Mouse (Mus musculus): ENCODE measurements around the gene Bet1l. TPM values are rescaled to one million over a fixed set of nuclear protein-coding genes. Genes with fewer than 3 reads are reported as not detected.
A peak's percentile ranks its signal among the peaks of the same experiment; 100 is the strongest.

Gene Bet1l
- polyA plus RNA-seq, 1 experiment from 2014 or later = 30.7 TPM

- Histone ChIP-seq H3K36me3 (replicated peaks; ENCODE audit: insufficient read depth, low read length) (no peaks in the 10 kb centered on the region), H3K9ac (replicated peaks) (no peak overlapping the region), H3K27ac (ENCODE audit: low read depth) (no peak overlapping the region), H3K4me3 (ENCODE audit: low read depth, low read length) (no peak overlapping the region), H3K27me3 (ENCODE audit: insufficient read depth, low read length) (peaks cover 5% of the 10 kb centered on the region; the same call in 1 of the 2 replicates), H3K9me3 (ENCODE audit: low read length) (no peaks in the 10 kb centered on the region), H3K4me1 (ENCODE audit: insufficient read depth) (no peaks in the 10 kb centered on the region), H3K4me2 (ENCODE audit: low read depth, low read length) (no peak overlapping the region)
- DNase-seq (no peak), ATAC-seq (no peak)
- TF ChIP-seq EP300 (IDR thresholded peaks at IDR 0.05; ENCODE audit: low read depth) (no peak), CTCF (IDR thresholded peaks at IDR 0.05; ENCODE audit: low read depth) (no peak)
- 69% methylated on average over 5 of the region's 5 CpGs for WGBS (ENCODE audit: insufficient replicate concordance)
Observed at GRCm38 (mm10) chr7:140839556-140839955, 17.8 kb downstream of the Bet1l start.

GRCm38 (mm10) chr7:140836243-140837115 lies 20.9 kb downstream of the Bet1l start:
- Histone ChIP-seq H3K9me3 (ENCODE audit: low read length) (no peaks in the 10 kb centered on the region), H3K4me1 (ENCODE audit: insufficient read depth) (no peaks in the 10 kb centered on the region), H3K4me2 (ENCODE audit: low read depth, low read length) (peak overlapping the region; percentile 50), H3K9ac (replicated peaks) (peak overlapping the region; percentile 36), H3K27me3 (ENCODE audit: insufficient read depth, low read length) (peaks cover 5% of the 10 kb centered on the region; the same call in 1 of the 2 replicates), H3K27ac (ENCODE audit: low read depth) (peak overlapping the region; percentile 87; the same call in 1 of the 2 replicates), H3K36me3 (replicated peaks; ENCODE audit: insufficient read depth, low read length) (no peaks in the 10 kb centered on the region), H3K4me3 (ENCODE audit: low read depth, low read length) (peak overlapping the region; percentile 34)
- 66% methylated on average over 9 of the region's 9 CpGs for WGBS (ENCODE audit: insufficient replicate concordance)
- no peak for ATAC-seq
- no peak for DNase-seq
- TF ChIP-seq CTCF (IDR thresholded peaks at IDR 0.05; ENCODE audit: low read depth) (no peak), EP300 (IDR thresholded peaks at IDR 0.05; ENCODE audit: low read depth) (no peak)

- Histone ChIP-seq H3K27me3 (ENCODE audit: insufficient read depth, low read length) (peaks cover 3% of the 10 kb centered on the region; the same call in 1 of the 2 replicates), H3K27ac (ENCODE audit: low read depth) (peak overlapping the region; percentile 87), H3K4me1 (ENCODE audit: insufficient read depth) (no peaks in the 10 kb centered on the region), H3K36me3 (replicated peaks; ENCODE audit: insufficient read depth, low read length) (no peaks in the 10 kb centered on the region), H3K4me3 (ENCODE audit: low read depth, low read length) (peak overlapping the region; percentile 34), H3K4me2 (ENCODE audit: low read depth, low read length) (peak overlapping the region; percentile 50), H3K9me3 (ENCODE audit: low read length) (no peaks in the 10 kb centered on the region), H3K9ac (replicated peaks) (peak overlapping the region; percentile 36)
- DNase-seq = no peak
- ATAC-seq = peak; percentile 47
- WGBS (ENCODE audit: insufficient replicate concordance) = 53% methylated on average over 2 of the region's 2 CpGs
- no peak for TF ChIP-seq EP300 (IDR thresholded peaks at IDR 0.05; ENCODE audit: low read depth)
- TF ChIP-seq CTCF (IDR thresholded peaks at IDR 0.05; ENCODE audit: low read depth) = no peak
Observed at GRCm38 (mm10) chr7:140835758-140836087, 21.7 kb downstream of the Bet1l start.

GRCm38 (mm10) chr7:140834968-140835757 lies 22.2 kb downstream of the Bet1l start, which contains the start of gene Urah:
Gene Urah (plus strand): TSS chr7:140835018.
- Histone ChIP-seq H3K27ac (ENCODE audit: low read depth) (peak within 1 kb of the TSS; percentile 87), H3K9me3 (ENCODE audit: low read length) (no peaks in the 10 kb centered on the region), H3K36me3 (replicated peaks; ENCODE audit: insufficient read depth, low read length) (no peaks in the 10 kb centered on the region), H3K4me2 (ENCODE audit: low read depth, low read length) (peak within 1 kb of the TSS; percentile 50), H3K4me3 (ENCODE audit: low read depth, low read length) (peak within 1 kb of the TSS; percentile 34), H3K9ac (replicated peaks) (peak within 1 kb of the TSS; percentile 36; the same call in 1 of the 2 replicates), H3K27me3 (ENCODE audit: insufficient read depth, low read length) (no peaks in the 10 kb centered on the region), H3K4me1 (ENCODE audit: insufficient read depth) (no peaks in the 10 kb centered on the region)
- ATAC-seq = peak; percentile 91
- peak; percentile 69 for DNase-seq
- no peak for TF ChIP-seq CTCF (IDR thresholded peaks at IDR 0.05; ENCODE audit: low read depth)
- no peak for TF ChIP-seq EP300 (IDR thresholded peaks at IDR 0.05; ENCODE audit: low read depth)
- 52% methylated on average over 20 of the region's 20 CpGs for WGBS (ENCODE audit: insufficient replicate concordance)

- Histone ChIP-seq H3K9me3 (ENCODE audit: low read length) (no peaks in the 10 kb centered on the region), H3K36me3 (replicated peaks; ENCODE audit: insufficient read depth, low read length) (no peaks in the 10 kb centered on the region), H3K27ac (ENCODE audit: low read depth) (no peak overlapping the region), H3K27me3 (ENCODE audit: insufficient read depth, low read length) (no peaks in the 10 kb centered on the region), H3K4me1 (ENCODE audit: insufficient read depth) (no peaks in the 10 kb centered on the region), H3K4me3 (ENCODE audit: low read depth, low read length) (no peak overlapping the region), H3K9ac (replicated peaks) (no peak overlapping the region), H3K4me2 (ENCODE audit: low read depth, low read length) (no peak overlapping the region)
- WGBS (ENCODE audit: insufficient replicate concordance) = 65% methylated on average over 4 of the region's 4 CpGs
- DNase-seq = no peak
- ATAC-seq = no peak
- TF ChIP-seq EP300 (IDR thresholded peaks at IDR 0.05; ENCODE audit: low read depth) = no peak
Observed at GRCm38 (mm10) chr7:140833341-140833740, 24.0 kb downstream of the Bet1l start.

- no peak overlapping the region for H3K4me2 ChIP-seq (ENCODE audit: low read depth, low read length)
- H3K36me3 ChIP-seq (replicated peaks; ENCODE audit: insufficient read depth, low read length) = no peaks in the 10 kb centered on the region
- ATAC-seq = no peak
- DNase-seq = no peak
- H3K4me1 ChIP-seq (ENCODE audit: insufficient read depth) = no peaks in the 10 kb centered on the region
- H3K9ac ChIP-seq (replicated peaks) = no peak overlapping the region
- no peak for TF ChIP-seq CTCF (IDR thresholded peaks at IDR 0.05; ENCODE audit: low read depth)
- no peak for TF ChIP-seq EP300 (IDR thresholded peaks at IDR 0.05; ENCODE audit: low read depth)
- 55% methylated on average over 6 of the region's 6 CpGs for WGBS (ENCODE audit: insufficient replicate concordance)
- no peaks in the 10 kb centered on the region for H3K27me3 ChIP-seq (ENCODE audit: insufficient read depth, low read length)
- H3K27ac ChIP-seq (ENCODE audit: low read depth) = no peak overlapping the region
- H3K9me3 ChIP-seq (ENCODE audit: low read length) = no peaks in the 10 kb centered on the region
- no peak overlapping the region for H3K4me3 ChIP-seq (ENCODE audit: low read depth, low read length)
Observed at GRCm38 (mm10) chr7:140831447-140831846, 25.9 kb downstream of the Bet1l start.
